Mouse (Mus musculus) adrenal gland, postnatal 14 days (tissue): ENCODE results near the gene Rnf114. TPM values are rescaled to one million over a fixed set of nuclear protein-coding genes. Genes with fewer than 3 reads are reported as not detected.

Source experiments
- DNase-seq: peaks from one replicate; pipeline ENCODE4 v3.0.0; 2021; ENCODE audit warnings: mixed read lengths
- total RNA-seq: library from RNA; stranded (reverse); gene quantifications from 2 replicates; pipeline ENCODE4 v1.2.3, GENCODE M21; 2021

The Rnf114 gene
- total RNA-seq, 1 experiment from 2014 or later = 57.6 TPM

GRCm38 (mm10) chr2:167474218-167474617, 18.2 kb upstream of the Rnf114 start:
- no peak for DNase-seq

DNA sequence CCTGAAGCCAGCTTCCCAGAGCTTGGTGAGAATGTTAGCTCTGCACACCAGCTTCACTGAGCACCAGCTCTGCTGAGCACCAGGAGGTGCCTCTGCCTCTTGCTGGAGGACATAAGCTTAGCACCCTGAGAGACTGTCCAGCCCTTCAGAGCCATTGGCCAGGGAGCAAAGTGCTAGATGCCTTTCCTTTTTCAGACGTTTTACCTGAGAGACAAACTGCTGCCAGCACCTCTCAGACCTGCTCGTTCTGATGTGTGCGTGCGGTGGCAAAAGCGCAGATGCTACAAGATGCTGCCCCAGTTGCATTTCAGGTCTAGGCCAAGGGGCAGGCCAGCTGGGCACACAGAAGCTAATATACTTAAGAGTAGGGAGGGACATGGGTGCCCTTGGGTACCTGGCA, 16.8 kb upstream of the Rnf114 start:
- no peak for DNase-seq

- DNase-seq = peak; percentile 81
Measured at GRCm38 (mm10) chr2:167476200-167476688, 16.2 kb upstream of the Rnf114 start.

- no peak for DNase-seq
Measured at GRCm38 (mm10) chr2:167476762-167477161, 15.7 kb upstream of the Rnf114 start.

DNA sequence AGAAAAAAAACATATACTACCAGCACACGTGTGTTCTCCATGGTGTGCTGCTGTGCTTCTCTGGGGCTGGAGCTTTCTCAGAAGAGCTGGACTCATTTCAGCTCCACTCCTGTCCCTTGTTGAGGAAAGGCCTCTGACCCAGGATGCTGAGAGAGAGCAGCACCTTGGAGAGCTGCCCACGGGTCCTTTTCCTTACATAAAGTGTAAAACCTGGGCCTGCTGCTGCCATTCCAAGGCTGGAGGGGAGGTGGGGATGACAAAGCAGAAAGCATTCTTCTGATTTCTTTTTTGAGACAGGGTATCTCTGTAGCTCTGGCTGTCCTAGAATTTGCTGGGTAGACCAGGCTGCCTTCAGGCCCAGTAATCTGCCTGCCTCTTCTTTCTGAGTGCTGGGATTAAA, 14.3 kb upstream of the Rnf114 start:
- no peak for DNase-seq

- DNase-seq = no peak
Measured at GRCm38 (mm10) chr2:167479501-167479900, 12.9 kb upstream of the Rnf114 start.

DNA sequence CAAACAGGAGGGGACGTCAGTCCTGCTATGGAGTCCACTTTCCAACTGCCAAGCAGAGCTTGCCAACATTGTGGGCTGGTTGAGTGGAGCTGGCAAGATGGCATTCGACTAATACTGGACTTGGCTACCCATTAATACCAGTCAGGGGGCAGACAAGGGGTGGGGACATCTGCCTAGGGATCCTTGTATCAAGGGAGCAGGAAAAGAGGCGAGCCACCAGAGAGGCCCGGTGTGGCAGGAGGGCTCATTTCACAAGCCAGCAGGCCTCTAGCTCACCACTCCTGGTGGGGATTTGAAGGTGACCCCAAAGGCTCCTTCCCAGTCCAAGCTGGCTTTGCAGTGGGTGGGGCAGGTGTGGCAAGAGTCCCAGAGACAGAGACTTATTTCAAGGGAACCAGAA, 9.8 kb upstream of the Rnf114 start:
- DNase-seq = no peak

- DNase-seq = peak; percentile 54
Measured at GRCm38 (mm10) chr2:167483081-167483826, 9.2 kb upstream of the Rnf114 start.

DNA sequence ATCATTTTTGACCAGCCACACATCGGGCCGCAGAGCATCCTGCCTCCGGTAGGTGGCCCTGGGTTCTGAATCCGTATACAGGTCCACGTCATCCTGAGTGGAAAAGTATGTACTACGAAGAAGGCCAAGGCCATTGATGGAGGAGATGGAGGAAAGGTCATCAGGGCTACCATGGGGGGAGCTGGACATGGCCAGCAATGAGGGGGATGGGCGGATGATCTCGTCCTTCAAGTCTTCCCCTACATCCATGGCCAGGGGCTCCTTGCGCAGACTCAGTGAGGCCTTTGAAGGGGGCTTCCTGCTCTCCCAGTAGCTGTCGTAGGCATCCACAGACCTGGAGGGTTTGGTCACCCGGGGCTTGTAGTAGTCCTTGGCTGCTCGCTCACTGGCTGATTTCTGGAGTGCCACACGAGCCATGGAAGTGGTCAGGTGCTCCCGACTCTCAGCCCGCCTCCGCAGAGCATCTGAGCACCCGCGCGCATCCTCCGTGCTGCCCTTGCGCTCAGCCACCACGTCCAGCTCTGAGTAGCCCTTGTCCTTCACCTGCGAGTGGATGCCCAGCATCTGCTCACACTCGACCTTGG, 8.5 kb upstream of the Rnf114 start:
- peak; percentile 69 for DNase-seq

DNA sequence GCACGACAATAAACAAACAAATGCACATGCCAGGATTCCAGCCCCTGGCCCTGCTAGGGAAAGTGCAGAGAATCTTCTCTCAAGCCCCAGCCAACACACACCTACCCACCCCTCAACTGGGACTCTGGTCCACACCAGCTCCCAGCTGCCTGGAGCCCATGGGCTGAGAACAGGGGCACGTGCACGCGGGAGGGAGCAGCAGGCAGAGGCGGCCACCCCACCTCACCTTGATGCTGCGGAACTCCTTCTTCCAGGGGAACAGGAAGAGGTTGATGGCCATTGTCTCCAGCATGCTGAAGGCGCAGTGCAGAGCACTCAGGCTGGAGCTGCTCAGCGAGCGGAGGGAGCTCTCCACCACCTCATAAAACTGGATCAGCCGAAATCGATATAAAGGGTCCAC, 7.5 kb upstream of the Rnf114 start:
- DNase-seq = no peak

DNA sequence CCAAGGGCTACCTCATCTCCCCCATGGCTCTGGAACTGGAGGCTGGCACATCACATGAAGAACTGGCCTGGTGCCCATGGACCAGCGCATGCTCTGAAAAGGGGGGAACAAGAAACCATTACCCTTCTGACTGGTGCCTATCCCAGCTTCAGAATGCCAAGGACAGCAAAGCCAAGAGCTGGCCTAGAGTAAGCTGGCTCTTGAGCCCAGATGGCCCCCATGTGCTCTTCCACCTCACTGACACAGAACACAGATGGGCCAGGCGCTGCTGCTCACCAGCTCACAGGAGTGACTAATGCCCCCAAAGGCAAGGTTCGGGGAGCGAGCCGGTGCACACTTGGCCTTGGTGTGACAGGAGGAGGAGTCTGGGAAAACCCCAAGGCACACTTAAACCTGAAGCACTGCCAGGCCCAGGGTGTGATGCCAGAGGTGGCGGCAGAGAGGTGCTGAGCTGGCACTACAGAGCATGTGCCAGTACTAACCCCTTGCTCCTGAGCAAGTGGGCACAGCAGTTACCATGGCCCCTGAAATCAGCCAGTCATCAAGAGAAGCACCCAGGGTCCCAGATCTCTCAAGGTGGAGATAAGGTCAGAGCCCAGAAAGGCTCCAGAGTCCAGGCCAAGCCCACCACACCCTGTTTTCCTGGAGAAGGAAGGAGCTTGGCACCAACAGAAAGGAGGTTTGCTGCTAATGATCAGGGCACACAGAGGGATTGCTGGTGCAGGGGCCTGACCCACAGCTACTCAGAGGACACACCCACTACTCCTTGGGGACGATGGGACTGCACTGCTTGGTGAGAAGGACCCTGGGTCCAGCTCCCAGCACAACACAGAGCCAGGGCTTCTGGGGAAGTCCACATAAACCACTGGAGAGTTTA, 6.7 kb upstream of the Rnf114 start:
- peak; percentile 93 for DNase-seq

- no peak for DNase-seq
Measured at GRCm38 (mm10) chr2:167486573-167486972, 5.9 kb upstream of the Rnf114 start.

DNA sequence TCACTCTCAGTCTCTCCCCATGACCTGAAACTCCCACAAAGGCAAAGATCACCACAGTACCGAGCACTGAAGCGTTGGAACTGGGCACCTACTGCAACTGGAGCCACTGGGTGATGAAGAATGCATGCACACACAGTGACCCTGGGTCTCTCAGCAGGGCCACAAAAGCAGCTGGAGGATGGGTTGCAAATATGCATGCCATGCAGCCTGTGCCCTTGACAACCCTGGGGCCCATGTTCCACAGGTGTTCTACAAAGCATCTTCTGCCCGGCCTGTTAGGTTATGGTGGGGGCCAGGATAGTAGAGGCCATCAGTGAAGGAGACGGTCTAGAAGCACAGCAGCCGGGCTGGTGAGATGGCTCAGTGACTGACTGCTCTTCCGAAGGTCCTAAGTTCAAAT, 4.9 kb upstream of the Rnf114 start:
- no peak for DNase-seq

- peak; percentile 44 for DNase-seq
Measured at GRCm38 (mm10) chr2:167487994-167488393, 4.5 kb upstream of the Rnf114 start.

- DNase-seq = peak; percentile 61
Measured at GRCm38 (mm10) chr2:167490813-167491525, 1.5 kb upstream of the Rnf114 start.

- DNase-seq = peak; percentile 95
Measured at GRCm38 (mm10) chr2:167492713-167493636, 530 bp downstream of the Rnf114 start, which contains the start of gene Spata2. Gene Spata2 (minus strand): TSS chr2:167492887.

DNA sequence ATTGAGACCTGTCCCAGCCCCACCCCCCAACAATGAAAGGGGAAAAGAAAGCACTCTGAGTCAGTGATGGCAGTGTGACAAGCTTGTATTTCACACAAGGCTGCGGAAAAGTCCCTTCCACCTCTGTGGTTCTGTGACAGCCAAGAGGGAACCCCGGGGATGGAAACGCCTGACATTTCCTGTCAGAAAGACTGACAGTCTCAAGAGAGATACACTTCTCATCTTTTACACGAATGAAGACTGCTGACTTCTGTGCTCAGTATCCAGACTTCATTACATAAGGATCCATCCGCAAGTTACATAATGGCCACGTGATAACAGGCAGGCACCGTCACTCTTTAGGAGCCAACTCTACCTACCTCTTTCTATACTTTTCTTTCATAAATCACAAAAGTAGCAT, 4.0 kb downstream of the Rnf114 start:
- no peak for DNase-seq

DNA sequence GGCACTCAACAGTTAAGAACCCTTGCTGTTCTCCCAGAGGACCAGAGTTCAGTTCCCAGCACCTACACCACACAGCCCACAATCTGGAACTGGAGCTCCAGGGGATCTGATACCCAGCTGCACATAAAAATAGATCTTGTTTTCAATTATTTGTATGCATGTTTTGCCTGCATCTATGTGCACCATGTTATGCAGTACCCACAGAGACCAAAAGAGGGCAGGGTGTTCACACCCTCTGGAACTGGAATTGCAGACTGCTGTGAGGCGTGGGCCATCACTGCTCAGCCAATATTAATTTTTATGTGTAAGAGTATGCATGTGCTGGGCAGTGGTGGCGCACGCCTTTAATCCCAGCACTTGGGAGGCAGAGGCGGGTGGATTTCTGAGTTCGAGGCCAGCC, 4.8 kb downstream of the Rnf114 start:
- DNase-seq = peak; percentile 69

- DNase-seq = peak; percentile 30
Measured at GRCm38 (mm10) chr2:167502554-167503252, 10.3 kb downstream of the Rnf114 start.

DNA sequence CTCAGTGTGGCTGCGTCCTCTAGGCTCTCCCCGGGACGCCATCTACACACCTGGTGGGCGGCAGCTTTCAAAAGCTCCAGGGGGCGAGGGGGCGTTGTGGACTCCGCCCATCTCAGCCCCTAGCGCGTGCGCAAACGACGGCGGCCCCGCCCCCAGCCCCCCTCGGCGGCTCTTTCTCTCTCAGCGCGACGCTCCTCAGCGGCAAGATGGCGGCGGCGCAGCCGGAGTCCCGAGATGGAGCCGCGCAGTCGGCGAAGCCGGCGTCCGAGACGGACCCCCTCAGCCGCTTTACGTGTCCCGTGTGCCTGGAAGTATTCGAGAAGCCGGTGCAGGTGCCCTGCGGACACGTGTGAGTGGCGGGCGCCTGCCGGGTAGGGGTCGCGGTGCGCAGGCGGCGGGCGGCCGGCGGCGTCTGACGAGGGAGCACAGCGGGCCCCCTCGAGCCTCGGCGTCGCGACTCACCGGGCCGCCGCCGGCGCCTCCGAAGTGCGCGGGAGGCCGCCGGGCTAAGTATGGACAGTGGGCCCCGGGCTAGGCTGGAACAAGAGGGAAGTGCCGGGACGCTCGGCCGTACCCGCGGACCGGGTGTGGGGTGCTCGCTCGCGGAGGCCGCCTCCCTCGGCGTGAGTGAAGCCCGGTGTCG, 10.9 kb downstream of the Rnf114 start:
- DNase-seq = peak; percentile 95
